Mouse (Mus musculus) forebrain, postnatal 0 days (tissue): ENCODE measurements around the gene Cdh15. TPM values are rescaled to one million over a fixed set of nuclear protein-coding genes. Genes with fewer than 3 reads are reported as not detected.

ENCODE experiments used
- ATAC-seq: fragments of 200-750 bp; cut with Nextera tagmentation; 2 replicates; pipeline ENCODE4 v1.8.0; 2017; ENCODE audit warnings: mild to moderate bottlenecking, moderate library complexity
- DNase-seq: peaks from one replicate; pipeline ENCODE4 v3.0.0-alpha.2; 2015
- H3K27ac ChIP-seq: fragments of 300-500 bp; sonication (generic); 2 replicates; pipeline ENCODE4 v1.5.1; 2014; ENCODE audit warnings: low read depth, mild to moderate bottlenecking, antibody characterized with exemption, low read length, moderate library complexity, mixed read lengths
- H3K27me3 ChIP-seq: fragments of 300-500 bp; sonication (generic); 2 replicates; pipeline ENCODE4 v1.6.1; 2014; ENCODE audit warnings: mild to moderate bottlenecking, low read length, mixed read lengths; ENCODE audit not compliant: insufficient read depth
- H3K36me3 ChIP-seq: fragments of 300-500 bp; sonication (generic); 2 replicates; pipeline ENCODE4 v1.6.1; 2014; ENCODE audit warnings: mild to moderate bottlenecking, moderate library complexity; ENCODE audit not compliant: insufficient read depth
- H3K4me1 ChIP-seq: fragments of 300-500 bp; sonication (generic); 2 replicates; pipeline ENCODE4 v1.6.1; 2014; ENCODE audit warnings: antibody characterized with exemption; ENCODE audit not compliant: insufficient read depth
- H3K4me2 ChIP-seq: fragments of 300-500 bp; sonication (generic); 2 replicates; pipeline ENCODE4 v1.6.1; 2014; ENCODE audit warnings: low read depth, mild to moderate bottlenecking, moderate library complexity
- H3K4me3 ChIP-seq: fragments of 300-500 bp; sonication (generic); 2 replicates; pipeline ENCODE4 v1.5.1; 2014; ENCODE audit warnings: low read depth, low read length, mixed read lengths
- H3K9ac ChIP-seq: fragments of 300-500 bp; sonication (generic); 2 replicates; pipeline ENCODE4 v1.6.1; 2014; ENCODE audit warnings: mild to moderate bottlenecking
- H3K9me3 ChIP-seq: fragments of 300-500 bp; sonication (generic); 2 replicates; pipeline ENCODE4 v1.6.1; 2016; ENCODE audit warnings: low read length
- CTCF ChIP-seq: sonication (generic); IDR thresholded peaks from 2 replicates; pipeline ENCODE4 v1.5.1; 2016; ENCODE audit warnings: antibody characterized with exemption, control low read depth, low read depth
- WGBS: fragments of 180-500 bp; shearing (Covaris S2); extraction: QIAGEN DNeasy Blood & Tissue Kit; methylation state at CpG from one replicate; pipeline ENCODE4 v1.1.7; 2014; 5-methylcytosine and 5-hydroxymethylcytosine counted together
- polyA plus RNA-seq: library from polyadenylated mRNA; unstranded; fragments of >200 nt; fragmentation: Nextera tagmentation; extraction: Ambion mirVana; gene quantifications from 2 replicates; pipeline ENCODE4 v1.2.1, GENCODE M21; 2015
- total RNA-seq: library from RNA; depleted of rRNA; stranded (reverse); fragments of >200 nt; gene quantifications from 2 replicates; pipeline ENCODE4 v1.2.3, GENCODE M21; 2014

The Cdh15 gene
- total and polyA plus RNA-seq, 2 experiments from 2014 or later: 1.7 to 3.3 TPM

DNA sequence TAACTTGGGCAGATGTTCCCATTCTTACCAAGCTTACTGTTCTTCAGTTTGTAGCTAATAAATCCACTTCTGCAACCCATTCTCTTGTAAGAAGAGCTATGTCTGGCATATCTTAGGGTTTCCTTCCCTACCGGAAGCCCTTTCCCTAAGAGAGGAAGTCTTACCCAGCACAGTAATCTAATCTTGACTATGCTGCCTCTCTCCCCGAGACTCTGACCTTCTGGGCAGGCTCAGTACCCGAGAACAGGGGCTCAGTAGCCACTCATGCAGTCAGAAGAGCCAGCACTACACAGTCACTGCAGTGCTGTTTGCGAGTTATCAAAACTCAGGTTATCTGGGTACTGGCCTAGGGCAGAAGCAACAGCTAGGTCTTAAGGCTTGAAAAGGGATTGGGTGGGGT, 50.3 kb downstream of the Cdh15 start:
- H3K9ac ChIP-seq: no peak overlapping the region
- no peak for DNase-seq
- 77% methylated on average over 4 of the region's 4 CpGs for WGBS
- no peak for TF ChIP-seq CTCF
- H3K27ac ChIP-seq: no peak overlapping the region
- ATAC-seq: no peak
- H3K36me3 ChIP-seq: peaks cover 54% of the 10 kb centered on the region
- no peak overlapping the region for H3K4me2 ChIP-seq
- H3K9me3 ChIP-seq: no peaks in the 10 kb centered on the region
- no peaks in the 10 kb centered on the region for H3K27me3 ChIP-seq
- no peak overlapping the region for H3K4me3 ChIP-seq
- H3K4me1 ChIP-seq: no peaks in the 10 kb centered on the region

DNA sequence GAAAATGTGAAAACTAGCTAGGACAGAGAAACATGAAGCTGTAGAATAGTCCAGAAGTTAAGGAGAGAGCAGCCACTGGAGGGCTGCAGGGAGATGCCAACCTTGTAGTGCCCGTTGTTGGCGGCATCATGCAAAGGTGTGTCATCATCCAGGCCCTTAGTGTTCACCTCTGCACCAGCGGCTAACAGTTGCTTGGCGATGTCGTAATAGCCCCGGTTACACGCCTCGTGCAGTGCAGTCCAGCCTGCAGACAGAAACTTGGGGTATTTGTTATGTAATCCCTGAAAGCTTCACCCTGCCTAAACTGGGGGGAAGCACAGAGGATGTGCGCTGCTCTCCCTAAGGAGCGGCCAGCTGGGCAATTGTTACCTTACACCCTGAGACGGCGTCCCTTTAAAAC, 50.7 kb downstream of the Cdh15 start:
- Histone ChIP-seq H3K27ac (no peak overlapping the region), H3K36me3 (peaks cover 50% of the 10 kb centered on the region), H3K9ac (no peak overlapping the region), H3K4me2 (no peak overlapping the region), H3K27me3 (no peaks in the 10 kb centered on the region), H3K4me3 (no peak overlapping the region), H3K4me1 (no peaks in the 10 kb centered on the region), H3K9me3 (no peaks in the 10 kb centered on the region)
- WGBS: 93% methylated on average over 12 of the region's 12 CpGs
- ATAC-seq: no peak
- no peak for TF ChIP-seq CTCF
- DNase-seq: no peak

DNA sequence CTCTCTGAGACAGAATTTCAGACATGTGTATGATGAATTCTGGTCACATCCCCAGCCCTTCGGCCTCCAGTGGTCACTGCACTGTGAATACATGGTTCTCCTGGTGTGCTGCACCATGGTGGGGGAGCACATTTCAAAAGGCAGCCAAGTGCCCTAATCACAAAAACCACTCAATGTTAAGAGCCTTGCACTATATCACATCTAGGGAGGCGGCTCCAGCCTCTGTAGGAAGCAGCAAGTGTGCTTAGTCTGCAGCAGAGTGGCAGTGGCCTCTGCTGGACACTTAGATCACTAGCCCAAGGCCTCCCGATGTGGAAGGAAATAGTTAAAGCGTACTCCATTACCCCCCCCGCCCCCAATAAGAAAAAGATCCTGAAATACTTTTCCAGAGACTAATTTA, 51.3 kb downstream of the Cdh15 start:
- Histone ChIP-seq H3K4me2 (no peak overlapping the region), H3K4me3 (no peak overlapping the region), H3K27me3 (no peaks in the 10 kb centered on the region), H3K9me3 (no peaks in the 10 kb centered on the region), H3K4me1 (no peaks in the 10 kb centered on the region), H3K36me3 (peaks cover 44% of the 10 kb centered on the region), H3K9ac (no peak overlapping the region), H3K27ac (no peak overlapping the region)
- DNase-seq (no peak), ATAC-seq (no peak)
- no peak for TF ChIP-seq CTCF
- 69% methylated on average over 5 of the region's 5 CpGs for WGBS

DNA sequence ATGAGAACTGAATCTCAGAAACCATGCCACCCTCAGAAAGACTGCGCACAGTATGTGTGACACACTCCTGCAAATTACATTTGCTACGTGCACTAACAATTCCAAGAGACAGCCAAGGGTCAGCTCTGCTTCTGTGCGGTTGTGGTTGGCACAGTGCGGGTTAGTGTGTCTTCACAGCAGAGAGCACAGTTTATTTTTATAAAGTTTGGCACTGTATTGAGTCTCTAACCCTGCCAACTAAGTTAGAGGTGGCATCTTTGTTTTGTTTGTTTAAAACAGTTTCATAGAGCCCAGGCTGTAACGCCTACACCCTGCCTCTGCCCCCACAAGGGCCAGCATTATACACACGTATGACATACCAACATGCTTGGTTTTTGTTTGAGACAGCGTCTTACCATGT, 53.7 kb downstream of the Cdh15 start:
- Histone ChIP-seq H3K4me2 (no peak overlapping the region), H3K9ac (no peak overlapping the region), H3K27ac (no peak overlapping the region), H3K27me3 (no peaks in the 10 kb centered on the region), H3K4me1 (no peaks in the 10 kb centered on the region), H3K36me3 (peaks cover 20% of the 10 kb centered on the region), H3K4me3 (no peak overlapping the region), H3K9me3 (no peaks in the 10 kb centered on the region)
- WGBS: 77% methylated on average over 7 of the region's 7 CpGs
- ATAC-seq (no peak), DNase-seq (no peak)
- TF ChIP-seq CTCF: no peak

DNA sequence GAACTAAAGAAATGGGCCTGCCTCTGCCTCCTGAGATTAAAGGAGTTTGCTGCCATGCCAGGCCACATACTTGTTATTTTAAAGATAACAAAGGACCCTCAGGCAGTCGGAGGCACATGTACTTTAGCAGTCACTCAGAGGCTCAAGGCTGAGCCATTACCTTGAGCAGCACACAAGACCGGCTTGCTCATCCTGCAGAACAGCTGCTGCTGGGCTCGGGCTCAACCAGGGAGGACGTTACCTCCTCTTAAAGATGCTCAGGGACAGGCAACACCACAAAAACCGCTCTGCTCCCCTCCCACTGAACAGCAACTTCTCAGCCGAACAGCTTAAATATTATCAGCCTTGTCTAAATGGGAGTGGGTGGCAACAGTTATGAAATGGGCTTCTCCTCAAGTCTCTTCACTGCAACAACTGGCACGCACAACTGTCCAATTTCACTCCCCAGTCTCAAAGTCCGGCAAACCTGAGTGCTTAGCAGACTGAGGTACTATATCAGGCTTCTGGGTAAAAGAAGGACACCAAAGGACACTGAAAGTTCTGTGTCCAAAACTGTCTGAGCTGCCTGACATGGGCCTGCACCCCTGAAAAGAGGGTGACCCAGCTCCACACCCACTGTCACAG, 54.2 kb downstream of the Cdh15 start:
- WGBS: 82% methylated on average over 8 of the region's 8 CpGs
- H3K4me1 ChIP-seq: no peaks in the 10 kb centered on the region

DNA sequence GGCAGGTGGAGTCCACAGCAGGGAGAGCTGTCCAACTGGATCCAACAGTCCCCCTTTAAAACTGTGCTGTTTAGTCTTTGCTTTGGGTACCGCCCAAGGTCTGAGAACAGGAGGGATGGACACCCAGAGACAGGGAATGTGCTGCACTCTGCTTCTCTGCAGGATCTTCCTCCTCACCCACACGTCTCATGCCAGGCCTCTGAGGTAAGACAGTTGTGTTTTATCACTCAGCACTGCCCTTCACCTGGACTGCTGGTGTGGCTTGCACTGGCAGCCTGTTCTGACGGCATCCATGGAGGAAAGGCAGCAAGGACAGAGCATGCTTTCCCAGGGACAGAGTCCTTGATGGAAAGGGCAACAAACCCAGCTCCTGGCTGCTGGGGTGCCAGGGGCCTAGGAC, 54.8 kb downstream of the Cdh15 start:
- no peaks in the 10 kb centered on the region for H3K4me1 ChIP-seq
- H3K9me3 ChIP-seq: no peaks in the 10 kb centered on the region
- H3K27ac ChIP-seq: no peak overlapping the region
- no peak for DNase-seq
- ATAC-seq: no peak
- TF ChIP-seq CTCF: no peak
- H3K4me2 ChIP-seq: no peak overlapping the region
- no peak overlapping the region for H3K4me3 ChIP-seq
- WGBS: 67% methylated on average over 3 of the region's 3 CpGs
- no peaks in the 10 kb centered on the region for H3K27me3 ChIP-seq
- peaks cover 21% of the 10 kb centered on the region for H3K36me3 ChIP-seq
- no peak overlapping the region for H3K9ac ChIP-seq

More for the DNA sequence above, 54.2 kb downstream of the Cdh15 start:
- DNase-seq: no peak
- Histone ChIP-seq H3K9ac (no peak overlapping the region), H3K27me3 (no peaks in the 10 kb centered on the region), H3K36me3 (peaks cover 17% of the 10 kb centered on the region), H3K9me3 (no peaks in the 10 kb centered on the region), H3K4me2 (no peak overlapping the region), H3K4me3 (no peak overlapping the region), H3K27ac (no peak overlapping the region)
- TF ChIP-seq CTCF: no peak
- ATAC-seq: no peak

DNA sequence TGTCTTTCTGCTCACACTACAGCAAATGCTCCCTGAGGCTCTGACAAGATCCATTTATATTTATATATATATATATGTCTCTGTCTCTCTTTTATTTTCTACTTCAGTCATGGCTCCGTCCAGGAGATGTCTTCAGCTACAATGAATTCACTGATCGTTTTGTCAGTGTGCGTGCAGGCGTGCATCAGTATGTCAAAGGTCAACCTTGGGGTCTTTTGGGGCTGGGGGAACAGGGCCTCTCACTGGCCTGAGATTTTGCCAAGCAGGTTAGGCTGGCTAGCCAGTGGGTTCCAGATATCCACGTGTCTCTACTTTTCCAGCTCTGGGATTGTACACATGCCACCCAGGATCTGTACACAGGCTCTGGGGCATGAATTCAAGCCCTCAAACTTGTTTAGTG, 55.2 kb downstream of the Cdh15 start:
- ATAC-seq: no peak

More for the DNA sequence above, 55.2 kb downstream of the Cdh15 start:
- TF ChIP-seq CTCF: no peak
- peaks cover 24% of the 10 kb centered on the region for H3K36me3 ChIP-seq
- H3K9ac ChIP-seq: no peak overlapping the region
- WGBS: 38% methylated on average over 5 of the region's 5 CpGs
- no peak overlapping the region for H3K27ac ChIP-seq
- H3K27me3 ChIP-seq: no peaks in the 10 kb centered on the region
- H3K4me2 ChIP-seq: no peak overlapping the region
- no peak overlapping the region for H3K4me3 ChIP-seq
- DNase-seq: no peak
- no peaks in the 10 kb centered on the region for H3K4me1 ChIP-seq
- no peaks in the 10 kb centered on the region for H3K9me3 ChIP-seq
